Mouse (Mus musculus): ENCODE results near the gene Zswim8. TPM values are rescaled to one million over a fixed set of nuclear protein-coding genes. Genes with fewer than 3 reads are reported as not detected.

Gene Zswim8
- total RNA-seq, 2 experiments from 2014 or later, result 176 to 180 TPM

DNA sequence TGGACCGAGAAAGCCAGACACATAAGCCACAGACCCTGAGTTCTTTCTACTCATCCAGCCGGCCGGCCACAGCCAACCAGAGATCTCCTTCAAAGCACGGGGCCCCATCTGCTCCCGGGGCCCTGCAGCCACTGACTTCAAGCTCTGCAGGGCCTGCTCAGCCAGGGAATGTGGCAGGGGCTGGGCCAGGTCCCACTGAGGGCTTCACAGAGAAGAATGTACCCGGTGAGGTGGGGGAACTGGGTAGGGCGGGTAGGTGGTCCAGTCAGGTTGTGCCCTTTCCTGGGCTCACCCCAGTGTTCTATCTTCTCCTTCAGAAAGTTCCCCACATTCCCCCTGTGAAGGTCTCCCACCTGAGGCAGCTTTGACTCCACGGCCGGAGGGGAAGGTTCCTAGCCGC lies 11.1 kb downstream of the Zswim8 start:
- H3K4me3 ChIP-seq, result no peak overlapping the region
- intact Hi-C loops (cut with DNase I), result no loop called here
- no peak overlapping the region for H3K27ac ChIP-seq
- no peak for TF ChIP-seq CTCF (IDR thresholded peaks at IDR 0.05)
- DNase-seq (ENCODE audit: extremely low spot score in 1 of 2, low spot score in 2 of 2), result no peak

DNA sequence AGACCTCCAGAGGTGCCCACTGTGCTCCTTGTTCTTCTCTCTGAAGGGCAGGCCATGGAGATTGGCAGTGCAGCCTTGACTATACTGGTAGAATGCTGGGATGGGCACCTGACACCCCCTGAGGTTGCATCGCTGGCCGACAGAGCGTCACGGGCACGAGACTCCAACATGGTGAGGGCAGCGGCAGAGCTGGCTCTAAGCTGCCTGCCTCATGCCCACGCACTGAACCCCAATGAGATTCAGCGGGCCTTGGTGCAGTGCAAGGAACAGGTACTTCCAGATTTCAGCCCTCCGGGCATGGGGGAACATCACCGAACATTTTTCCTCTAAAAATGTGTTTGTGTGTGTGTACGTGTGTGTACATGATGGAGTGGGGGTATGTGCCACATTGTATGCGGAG lies 12.4 kb downstream of the Zswim8 start:
- TF ChIP-seq CTCF (IDR thresholded peaks at IDR 0.05), result no peak
- no peak overlapping the region for H3K27ac ChIP-seq
- no peak for DNase-seq (ENCODE audit: extremely low spot score in 1 of 2, low spot score in 2 of 2)
- intact Hi-C loops (cut with DNase I), result no loop called here
- H3K4me3 ChIP-seq, result no peak overlapping the region

DNA sequence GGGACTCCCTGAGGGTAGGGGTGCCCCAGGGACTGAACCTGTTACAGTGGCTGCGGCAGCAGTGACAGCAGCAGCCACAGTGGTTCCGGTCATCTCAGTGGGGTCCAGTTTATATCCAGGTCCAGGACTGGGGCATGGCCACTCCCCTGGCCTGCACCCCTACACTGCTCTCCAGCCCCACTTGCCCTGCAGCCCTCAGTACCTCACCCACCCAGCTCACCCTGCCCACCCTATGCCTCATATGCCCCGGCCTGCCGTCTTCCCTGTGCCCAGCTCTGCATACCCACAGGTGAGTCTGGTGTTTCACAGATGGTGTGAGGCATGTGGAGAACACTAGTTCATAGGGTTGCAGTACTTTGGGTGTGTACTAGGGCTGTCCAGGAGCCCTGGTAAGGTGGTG lies 14.0 kb downstream of the Zswim8 start:
- DNase-seq (ENCODE audit: extremely low spot score in 1 of 2, low spot score in 2 of 2), result no peak
- intact Hi-C loops (cut with DNase I), result no loop called here
- Histone ChIP-seq H3K27ac (no peak overlapping the region), H3K4me3 (no peak overlapping the region)
- TF ChIP-seq CTCF (IDR thresholded peaks at IDR 0.05), result no peak

DNA sequence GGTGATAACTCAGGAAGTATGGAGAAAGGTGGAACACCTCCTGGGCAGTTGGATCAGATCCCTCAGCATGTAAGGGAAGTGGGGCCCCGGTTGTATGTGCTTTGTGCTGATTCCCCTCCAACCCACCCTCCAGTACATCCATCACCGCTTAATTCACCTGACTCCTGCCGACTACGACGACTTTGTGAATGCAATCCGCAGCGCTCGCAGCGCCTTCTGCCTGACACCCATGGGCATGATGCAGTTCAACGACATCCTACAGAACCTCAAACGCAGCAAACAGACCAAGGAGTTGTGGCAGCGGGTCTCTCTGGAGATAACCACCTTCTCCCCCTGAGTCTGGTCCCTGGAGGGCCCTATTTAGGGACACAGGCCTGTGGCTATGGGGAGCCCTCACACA lies 15.7 kb downstream of the Zswim8 start:
- Histone ChIP-seq H3K4me3 (no peak overlapping the region), H3K27ac (no peak overlapping the region)
- intact Hi-C loops (cut with DNase I), result no loop called here
- TF ChIP-seq CTCF (IDR thresholded peaks at IDR 0.05), result no peak
- no peak for DNase-seq (ENCODE audit: extremely low spot score in 1 of 2, low spot score in 2 of 2)

DNA sequence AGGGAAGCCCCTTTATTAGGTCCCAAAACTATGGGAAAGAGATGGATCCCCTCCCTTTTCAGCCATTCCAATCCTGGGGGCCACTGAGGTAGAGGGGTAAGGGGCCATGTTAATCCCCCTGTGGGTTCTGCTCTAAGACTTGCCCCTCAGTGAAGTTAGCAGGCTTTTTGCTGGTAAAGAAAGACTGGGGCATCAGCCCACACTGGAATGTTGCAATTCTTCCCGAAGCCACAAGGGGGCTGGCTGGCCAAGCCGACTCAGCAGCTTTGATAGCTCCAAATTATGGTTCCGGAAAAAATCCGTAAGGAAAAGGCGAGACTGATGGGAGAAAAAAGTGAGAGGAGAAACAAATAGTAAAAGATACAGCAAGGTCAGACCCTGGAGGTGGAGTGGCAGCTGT lies 16.7 kb downstream of the Zswim8 start:
- Histone ChIP-seq H3K27ac (no peak overlapping the region), H3K4me3 (no peak overlapping the region)
- peak; percentile 68 to 77 for DNase-seq (ENCODE audit: extremely low spot score in 1 of 2, low spot score in 2 of 2)
- peak; percentile 94 for TF ChIP-seq CTCF (IDR thresholded peaks at IDR 0.05)
- intact Hi-C loops (cut with DNase I), result no loop called here

DNA sequence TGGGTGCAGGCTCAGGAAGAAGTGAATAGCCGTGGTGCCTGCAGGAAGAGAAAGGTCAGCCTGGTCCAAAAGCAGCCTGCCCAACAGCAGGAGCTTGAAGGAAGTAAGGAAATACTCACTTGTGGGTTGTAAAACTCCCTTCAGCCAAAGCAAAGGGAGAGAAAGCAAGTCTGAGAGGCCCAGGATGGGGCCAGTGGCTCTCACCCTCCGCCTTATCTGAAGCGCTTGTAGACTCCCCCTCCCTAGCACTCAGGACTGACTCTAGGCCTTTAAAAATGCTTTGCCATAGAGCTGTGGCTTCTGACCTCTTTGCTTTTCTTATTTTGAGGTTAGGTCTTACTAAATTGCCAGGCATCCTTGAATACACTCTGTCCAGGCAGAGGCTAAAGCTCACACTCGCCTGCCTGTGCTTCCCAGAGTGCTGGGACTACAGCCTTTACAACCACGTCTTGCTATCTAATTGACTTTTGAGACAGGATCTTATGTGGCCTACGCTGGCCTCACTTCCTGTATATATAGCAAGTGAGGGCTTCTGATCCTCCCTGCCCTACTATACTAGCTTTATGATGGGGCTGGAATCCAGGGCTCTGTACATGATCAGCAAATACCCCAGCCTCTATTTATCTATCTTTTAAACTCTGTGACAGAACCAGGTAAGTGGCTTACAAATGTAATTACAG lies 18.4 kb downstream of the Zswim8 start:
- Histone ChIP-seq H3K27ac (no peak overlapping the region), H3K4me3 (no peak overlapping the region)
- TF ChIP-seq CTCF (IDR thresholded peaks at IDR 0.05), result no peak
- intact Hi-C loops (cut with DNase I), result no loop called here
- DNase-seq (ENCODE audit: extremely low spot score in 1 of 2, low spot score in 2 of 2), result no peak

DNA sequence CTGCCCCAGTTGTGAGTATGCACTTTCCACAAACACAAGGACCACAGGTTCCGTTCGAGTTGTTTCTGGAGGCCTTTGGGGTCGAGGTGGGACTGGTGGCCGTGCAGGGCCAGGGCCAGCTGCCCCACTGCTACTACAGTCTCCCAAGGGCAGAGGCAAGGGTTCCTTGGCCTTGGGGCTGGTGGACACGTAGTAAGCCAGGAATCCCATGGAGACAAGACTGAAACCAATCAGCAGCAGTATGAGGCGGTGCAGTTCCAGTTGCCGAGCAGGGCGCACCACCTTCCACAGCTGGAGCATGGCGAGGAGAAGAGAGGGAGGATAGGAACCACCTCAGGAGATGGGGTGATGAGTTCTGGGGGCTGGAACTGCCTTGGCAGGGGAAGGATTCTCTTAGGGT lies 22.5 kb downstream of the Zswim8 start:
- TF ChIP-seq CTCF (IDR thresholded peaks at IDR 0.05), result no peak
- no peak overlapping the region for H3K4me3 ChIP-seq
- H3K27ac ChIP-seq, result no peak overlapping the region
- DNase-seq (ENCODE audit: extremely low spot score in 1 of 2, low spot score in 2 of 2), result no peak
- intact Hi-C loops (cut with DNase I), result no loop called here

DNA sequence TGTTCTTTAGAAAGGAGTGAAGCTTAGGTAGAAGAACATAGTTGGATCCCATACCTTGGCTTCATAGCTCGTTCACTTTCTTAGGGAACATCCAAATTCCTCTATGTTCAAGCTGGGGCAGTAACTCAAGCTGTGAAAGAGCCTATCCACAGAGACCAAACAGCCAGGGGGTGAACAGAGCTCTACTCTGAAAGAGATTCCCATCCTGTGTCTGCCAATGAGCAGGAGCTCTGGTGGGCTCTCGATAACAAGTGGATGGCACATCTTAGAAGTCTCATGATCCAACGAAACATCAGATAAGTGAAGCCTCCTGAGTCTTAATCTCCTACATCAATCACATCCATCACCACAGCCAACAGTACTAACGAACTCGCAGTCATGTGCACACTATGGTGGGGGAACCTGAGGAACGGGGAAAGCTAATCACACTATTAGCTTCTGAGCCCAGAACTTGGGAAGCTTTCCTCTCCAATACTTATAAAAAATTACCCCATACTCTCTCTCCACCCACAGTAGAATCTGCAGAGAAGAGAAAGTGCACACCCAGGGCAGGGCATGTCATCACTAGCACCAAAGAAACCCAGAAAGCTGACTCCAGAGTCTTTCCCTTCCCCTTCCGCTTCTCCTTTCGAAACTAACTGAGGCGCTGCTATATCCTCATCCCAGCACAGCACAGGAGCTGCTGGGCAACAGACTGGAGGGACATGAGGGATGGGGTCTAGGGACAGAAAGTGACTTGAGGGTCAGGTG lies 23.7 kb downstream of the Zswim8 start:
- Histone ChIP-seq H3K4me3 (no peak overlapping the region), H3K27ac (no peak overlapping the region)
- intact Hi-C loops (cut with DNase I), result no loop called here
- DNase-seq (ENCODE audit: extremely low spot score in 1 of 2, low spot score in 2 of 2), result no peak
- TF ChIP-seq CTCF (IDR thresholded peaks at IDR 0.05), result no peak

DNA sequence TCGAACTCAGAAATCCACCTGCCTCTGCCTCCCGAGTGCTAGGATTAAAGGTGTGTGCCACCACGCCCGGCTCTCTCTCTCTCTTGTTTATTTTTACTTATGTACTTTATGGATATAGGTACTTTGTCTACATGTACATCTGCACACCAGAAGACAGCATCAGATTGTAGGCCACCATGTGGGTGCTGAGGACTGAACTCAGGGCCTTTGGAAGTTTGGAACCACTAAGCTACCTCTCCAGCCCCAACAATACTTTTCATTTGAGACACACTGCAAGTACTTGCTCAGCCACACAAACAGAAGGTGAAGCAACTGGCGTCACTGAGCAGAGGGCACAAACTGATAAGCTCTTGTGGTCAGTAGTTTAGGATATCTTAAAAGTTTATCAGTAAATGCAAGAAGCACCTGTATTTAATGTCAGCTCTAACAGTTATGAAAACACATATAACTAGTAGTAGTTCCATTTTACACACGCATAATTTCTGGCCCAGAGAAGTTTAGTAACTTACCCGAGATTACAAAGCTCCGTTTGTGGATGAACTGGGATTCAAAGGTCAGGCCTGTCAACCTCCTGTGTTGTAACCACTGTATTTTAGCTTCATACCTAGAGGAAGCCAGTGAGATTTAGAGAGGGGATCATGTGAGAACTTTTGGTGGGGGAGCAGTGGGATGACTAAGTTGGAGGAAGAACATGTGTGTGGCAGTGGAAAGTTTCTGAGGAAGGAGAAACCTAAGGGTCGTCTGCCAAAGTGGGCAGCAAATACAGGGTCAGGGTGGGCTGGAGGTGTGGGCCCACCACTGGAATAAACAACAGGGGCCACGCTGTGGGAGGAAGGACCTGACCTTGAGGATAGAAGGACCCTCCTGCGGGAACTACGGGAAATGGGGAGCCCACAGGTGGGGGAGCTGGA lies 25.9 kb downstream of the Zswim8 start:
- Histone ChIP-seq H3K4me3 (peak overlapping the region; percentile 76), H3K27ac (peak overlapping the region; percentile 97)
- intact Hi-C loops (cut with DNase I), result no loop called here
- DNase-seq (ENCODE audit: extremely low spot score in 1 of 2, low spot score in 2 of 2), result no peak
- TF ChIP-seq CTCF (IDR thresholded peaks at IDR 0.05), result no peak

DNA sequence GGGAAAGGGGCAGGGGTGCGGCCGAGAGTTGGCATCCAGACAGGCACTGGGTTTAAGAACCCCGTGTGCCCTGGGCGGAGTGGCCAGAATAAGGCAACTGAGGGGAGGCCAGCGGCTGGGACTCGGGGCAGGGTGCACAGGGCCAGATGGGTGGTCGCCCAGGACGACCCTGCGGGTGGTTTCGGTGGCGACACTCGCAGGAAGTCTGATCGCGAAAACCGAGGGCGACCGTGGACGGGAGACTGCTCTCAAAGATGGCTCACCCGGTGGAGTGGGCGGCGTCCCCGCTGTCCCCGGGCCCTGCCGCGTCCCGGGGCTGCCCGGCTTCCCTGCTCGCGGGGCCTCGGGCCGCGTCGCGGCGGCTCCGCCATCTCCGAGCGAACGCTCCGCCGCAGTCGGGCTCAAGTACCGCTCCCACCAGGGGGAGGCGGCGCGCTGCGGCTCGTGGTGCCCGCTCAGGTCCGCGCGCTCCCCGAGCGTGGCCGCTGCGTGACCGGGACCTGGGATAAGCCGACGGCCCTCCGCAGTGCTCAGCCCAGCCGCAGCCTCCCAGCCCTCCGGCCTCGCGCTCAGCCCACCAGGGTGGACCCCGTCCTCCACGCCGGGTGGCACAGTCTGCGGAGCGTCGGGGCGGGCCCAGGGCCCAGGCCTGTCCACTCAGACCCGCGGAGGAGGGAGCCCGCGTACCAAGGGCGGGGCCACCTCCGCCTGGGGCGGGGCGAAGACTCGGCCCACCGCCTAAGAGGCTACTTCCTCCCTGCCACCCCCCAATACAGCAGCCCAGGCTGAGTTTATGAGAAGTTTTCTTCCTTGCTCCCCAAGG lies 26.8 kb downstream of the Zswim8 start, which contains the start of gene Ndst2:
Gene Ndst2, minus strand, starts transcription at position 611 of the 823 bp plus-strand sequence.
- Histone ChIP-seq H3K27ac (peak within 1 kb of the TSS; percentile 97), H3K4me3 (peak within 1 kb of the TSS; percentile 76)
- no peak; the same call in 1 of the 2 replicates for TF ChIP-seq CTCF (IDR thresholded peaks at IDR 0.05)
- DNase-seq (ENCODE audit: extremely low spot score in 1 of 2, low spot score in 2 of 2), result peak; percentile 80 to 83
- intact Hi-C loops (cut with DNase I), result no loop called here

DNA sequence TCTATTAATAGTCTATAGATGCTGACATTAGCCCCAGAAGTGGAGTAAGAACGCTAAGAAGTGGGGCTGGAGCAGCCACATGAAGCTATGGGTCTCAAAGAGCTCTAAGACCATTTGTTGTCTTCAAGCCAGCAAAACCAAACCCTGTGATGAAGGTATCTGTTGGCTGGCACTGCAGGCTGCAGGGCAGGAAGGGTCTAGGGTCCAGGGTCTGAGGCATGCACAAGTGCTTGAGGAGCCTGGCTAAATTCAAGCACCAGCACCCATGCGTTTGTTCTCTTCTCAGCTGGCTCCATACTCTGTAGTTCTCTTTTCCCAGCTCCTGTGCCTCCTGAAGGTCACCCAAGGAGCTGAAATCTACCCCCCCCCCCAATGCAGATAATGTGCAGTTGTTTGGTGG lies 27.7 kb downstream of the Zswim8 start:
- Histone ChIP-seq H3K4me3 (peak overlapping the region; percentile 76), H3K27ac (peak overlapping the region; percentile 97)
- TF ChIP-seq CTCF (IDR thresholded peaks at IDR 0.05), result no peak
- DNase-seq (ENCODE audit: extremely low spot score in 1 of 2, low spot score in 2 of 2), result no peak
- intact Hi-C loops (cut with DNase I), result no loop called here

Data from left cerebral cortex, adult 2 months (tissue).